12 mouse cellular contexts compared by ENCODE assay signal in genomic region chr5:46203744-46204143, GRCm38 (mm10).
"Had no signal": no experiment of that assay in that cellular context is flagged by ENCODE, and none has a peak within 500 bp of the region (broad histone marks: within the 10 kb centered on the region; RNA-seq: fewer than 3 reads in every experiment).

No protein-coding gene starts in this region.

- H3K4me1 ChIP-seq: limb, embryonic 10.5 days; liver, embryonic 15.5 days; megakaryocyte, embryonic 14.5 days; neural tube, embryonic 12.5 days had no signal

- H3K27ac ChIP-seq: left cerebral cortex, adult 2 months; limb, embryonic 10.5 days; liver, embryonic 15.5 days; macrophage; midbrain, embryonic 12.5 days; neural tube, embryonic 12.5 days had no signal

- H3K4me2 ChIP-seq: liver, embryonic 11.5 days; liver, embryonic 15.5 days; midbrain, embryonic 12.5 days; neural tube, embryonic 12.5 days had no signal

- H3K9ac ChIP-seq: liver, embryonic 15.5 days; midbrain, embryonic 12.5 days; neural tube, embryonic 12.5 days had no signal

- H3K4me3 ChIP-seq: left cerebral cortex, adult 2 months; limb, embryonic 10.5 days; liver, embryonic 15.5 days; megakaryocyte, embryonic 14.5 days; midbrain, embryonic 12.5 days; neural tube, embryonic 12.5 days had no signal

- H3K27me3 ChIP-seq: liver, embryonic 15.5 days; megakaryocyte, embryonic 14.5 days; neural tube, embryonic 12.5 days had no signal

- DNase-seq: kidney, postnatal 25 days; spleen, adult 18-20 months; thymus, adult 18-20 months; thymus, postnatal 14 days had no signal

- H3K9me3 ChIP-seq: limb, embryonic 10.5 days; liver, embryonic 15.5 days; megakaryocyte, embryonic 14.5 days; midbrain, embryonic 12.5 days; neural tube, embryonic 12.5 days had no signal

- H3K36me3 ChIP-seq: limb, embryonic 10.5 days; liver, embryonic 15.5 days; midbrain, embryonic 12.5 days; neural tube, embryonic 12.5 days had no signal
